Mouse (Mus musculus): ENCODE measurements around the gene Gm4177.
"Not testable (repeated sequence)": the region's sequence is repeated elsewhere in the genome, so short reads cannot be mapped to it uniquely, and the experiment has no call there.

Gene Gm4177

GRCm38 (mm10) chr7:21796628-21797027, at the start of gene Gm4177:
TSS of gene Gm4177 (minus strand) at chr7:21796728.
- DNase-seq (ENCODE audit: extremely low spot score, low read depth, low spot score) = not testable (repeated sequence)

GRCm38 (mm10) chr7:21844167-21844566, 47.6 kb upstream of the Gm4177 start, which contains the start of gene Gm5725:
TSS of gene Gm5725 (minus strand) at chr7:21844267.
- DNase-seq (ENCODE audit: extremely low spot score, low read depth, low spot score) = not testable (repeated sequence)

- not testable (repeated sequence) for DNase-seq (ENCODE audit: extremely low spot score, low read depth, low spot score)
Observed at GRCm38 (mm10) chr7:21832051-21832450, 35.5 kb upstream of the Gm4177 start, which contains the start of gene Vmn1r135. TSS of gene Vmn1r135 (plus strand) at chr7:21832351.

- DNase-seq (ENCODE audit: extremely low spot score, low read depth, low spot score) = not testable (repeated sequence)
Observed at GRCm38 (mm10) chr7:21761375-21761774, 35.2 kb downstream of the Gm4177 start, which contains the start of gene Gm4175. TSS of gene Gm4175 (minus strand) at chr7:21761475.
